Comparison of ENCODE assay signal across 8 mouse cellular contexts in genomic region chr5:105876068-105876924, GRCm38 (mm10). TPM values are rescaled to one million over a fixed set of nuclear protein-coding genes. Genes with fewer than 3 reads are reported as not detected.
DNase-seq lines count a peak whose midpoint lies in the region; ATAC-seq lines count a peak whose summit lies in the region.

TSS of gene Zfp326 (plus strand) at chr5:105876565.

- peak; percentile 93 for ATAC-seq in erythroid progenitor cell, adult 5-6 weeks (replicated peaks; ENCODE audit: low FRiP score, poor library complexity, severe bottlenecking)
- peak; percentile 90 for ATAC-seq in heart, embryonic 13.5 days (ENCODE audit: extremely low read depth, insufficient number of reproducible peaks, low FRiP score, low TSS enrichment)
- peak; percentile 93 for ATAC-seq in liver, embryonic 12.5 days
- ATAC-seq in stomach, embryonic 15.5 days (ENCODE audit: insufficient read depth, low FRiP score, low read depth) = peak; percentile 93

- peaks cover 35% of the 10 kb centered on the region for H3K4me1 ChIP-seq in heart, embryonic 13.5 days
- peaks cover 53% of the 10 kb centered on the region for H3K4me1 ChIP-seq in liver, embryonic 12.5 days
- H3K4me1 ChIP-seq in stomach, embryonic 15.5 days = peaks cover 12% of the 10 kb centered on the region; the same call in 1 of the 2 replicates

- H3K9me3 ChIP-seq in heart, embryonic 13.5 days = no peaks in the 10 kb centered on the region
- H3K9me3 ChIP-seq in liver, embryonic 12.5 days (replicated peaks) = no peaks in the 10 kb centered on the region
- no peaks in the 10 kb centered on the region for H3K9me3 ChIP-seq in stomach, embryonic 15.5 days

- peak within 1 kb of the TSS; percentile 100 for H3K9ac ChIP-seq in heart, embryonic 13.5 days
- H3K9ac ChIP-seq in liver, embryonic 12.5 days = peak within 1 kb of the TSS; percentile 97
- peak within 1 kb of the TSS; percentile 94 for H3K9ac ChIP-seq in stomach, embryonic 15.5 days

- DNase-seq in CD4-positive helper T cell, adult 2 months (ENCODE audit: low read depth, low spot score) = peak; percentile 94
- peak; percentile 52 for DNase-seq in brain, embryonic 18.5 days (ENCODE audit: low read depth, low spot score)
- DNase-seq in kidney, postnatal 10 days = peak; percentile 98
- peak; percentile 71 to 81 for DNase-seq in natural killer cell, adult 2 months (ENCODE audit: low spot score in 2 of 2)

- peak within 1 kb of the TSS; percentile 92 for H3K27ac ChIP-seq in heart, embryonic 13.5 days (replicated peaks)
- H3K27ac ChIP-seq in liver, embryonic 12.5 days = peak within 1 kb of the TSS; percentile 82
- H3K27ac ChIP-seq in stomach, embryonic 15.5 days = peak within 1 kb of the TSS; percentile 85

- peaks cover 8% of the 10 kb centered on the region; the same call in 1 of the 2 replicates for H3K36me3 ChIP-seq in heart, embryonic 13.5 days
- H3K36me3 ChIP-seq in liver, embryonic 12.5 days = 0 out of 2 replicates have a peak, but pooled peaks cover 4% of the 10 kb centered on the region
- H3K36me3 ChIP-seq in stomach, embryonic 15.5 days = no peaks in the 10 kb centered on the region

- H3K4me2 ChIP-seq in heart, embryonic 13.5 days = peak within 1 kb of the TSS; percentile 80
- H3K4me2 ChIP-seq in liver, embryonic 12.5 days = peak within 1 kb of the TSS; percentile 98
- H3K4me2 ChIP-seq in stomach, embryonic 15.5 days = peak within 1 kb of the TSS; percentile 66

- WGBS in heart, embryonic 13.5 days = under 1% methylated on average over 80 of the region's 83 CpGs
- under 1% methylated on average over 51 of the region's 83 CpGs for WGBS in liver, embryonic 12.5 days (ENCODE audit: insufficient replicate concordance)
- under 1% methylated on average over 65 of the region's 83 CpGs for WGBS in stomach, embryonic 15.5 days

- peaks cover 3% of the 10 kb centered on the region; the same call in 1 of the 2 replicates for H3K27me3 ChIP-seq in heart, embryonic 13.5 days (replicated peaks)
- peaks cover 17% of the 10 kb centered on the region; the same call in 1 of the 2 replicates for H3K27me3 ChIP-seq in liver, embryonic 12.5 days (replicated peaks)
- H3K27me3 ChIP-seq in stomach, embryonic 15.5 days (replicated peaks) = no peaks in the 10 kb centered on the region

- H3K4me3 ChIP-seq in heart, embryonic 13.5 days = peak within 1 kb of the TSS; percentile 99
- peak within 1 kb of the TSS; percentile 93 for H3K4me3 ChIP-seq in liver, embryonic 12.5 days
- peak within 1 kb of the TSS; percentile 97 for H3K4me3 ChIP-seq in stomach, embryonic 15.5 days (replicated peaks)

RNA-seq across cellular contexts. Expression of gene Zfp326, which starts in this region (rescaled TPM):
- 3.8 and 5.8 TPM in 2 replicates for total RNA-seq in erythroid progenitor cell, adult 5-6 weeks (2015; ENCODE audit: low replicate concordance)
- 4.0 and 5.4 TPM in 2 replicates for total RNA-seq in erythroid progenitor cell, adult 5-6 weeks (2017; ENCODE audit: low replicate concordance)
- polyA plus RNA-seq in heart, embryonic 13.5 days (2015; fragmentation: Nextera tagmentation; extraction: Ambion mirVana) = 24.2 and 27.5 TPM in 2 replicates
- 12.9 and 14.9 TPM in 2 replicates for polyA plus RNA-seq in liver, embryonic 12.5 days (2016; fragmentation: Nextera tagmentation; extraction: Ambion mirVana)
- polyA plus RNA-seq in stomach, embryonic 15.5 days (2015; fragmentation: Nextera tagmentation; extraction: Ambion mirVana) = 38.7 and 39.0 TPM in 2 replicates

Comparison
In these comparisons a context has a peak if more than half of its experiments do, and no peak if none do; other contexts are left out.
1. Peak in every context shown above with its lines: DNase-seq, ATAC-seq, H3K4me3 ChIP-seq and H3K27ac ChIP-seq.